Mouse (Mus musculus) mesoderm, embryonic 11.5 days (tissue): Measurements from ENCODE around the gene Spx.

ENCODE experiments used
- DNase-seq: peaks from one replicate; pipeline ENCODE4 v3.0.0-alpha.2; 2012; ENCODE audit warnings: low read depth, low spot score

The Spx gene

DNA sequence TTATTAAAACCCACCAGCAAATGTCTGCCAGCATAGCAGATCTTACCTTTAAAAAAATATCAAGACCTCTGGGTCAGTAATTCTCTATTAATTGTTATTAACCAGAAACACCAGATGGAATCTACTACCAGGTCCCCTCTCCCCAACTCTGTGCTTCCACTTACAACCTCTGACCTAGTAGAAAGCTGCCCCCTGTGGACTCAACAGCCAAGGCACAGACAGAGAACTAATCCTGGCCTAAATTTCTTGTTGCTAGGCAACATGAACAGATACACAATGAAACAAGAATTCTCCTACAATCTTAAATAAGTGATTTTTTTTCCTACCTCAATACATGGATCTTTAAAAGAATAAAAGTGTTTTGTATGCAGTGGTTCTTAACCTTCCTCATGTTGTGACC lies 15.8 kb downstream of the Spx start:
- no peak for DNase-seq

GRCm38 (mm10) chr6:142451381-142451780 lies 38.1 kb downstream of the Spx start:
- no peak for DNase-seq

DNA sequence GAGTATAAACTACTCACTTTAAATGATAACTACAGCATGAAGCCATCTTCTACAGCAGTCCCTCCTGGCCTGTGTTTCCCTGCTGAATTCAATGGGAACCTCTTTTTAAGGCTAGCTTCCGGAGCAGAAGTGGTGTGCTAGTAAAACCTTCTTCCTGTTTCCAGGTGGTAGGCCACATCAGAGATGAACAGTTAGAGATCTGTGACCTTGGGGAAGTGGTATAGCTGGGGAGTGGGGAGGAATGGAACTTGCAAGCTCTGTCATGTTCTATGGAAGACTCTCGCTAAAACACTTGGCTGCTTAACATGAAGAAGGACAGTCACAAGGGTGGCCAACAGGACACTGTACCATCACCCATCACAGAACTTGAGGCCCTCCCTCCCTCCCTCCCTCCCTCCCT lies 40.1 kb downstream of the Spx start:
- no peak for DNase-seq

- no peak for DNase-seq
Measured at GRCm38 (mm10) chr6:142455314-142455996, 42.2 kb downstream of the Spx start.

GRCm38 (mm10) chr6:142458010-142458409 lies 44.8 kb downstream of the Spx start:
- DNase-seq = peak; percentile 21

DNA sequence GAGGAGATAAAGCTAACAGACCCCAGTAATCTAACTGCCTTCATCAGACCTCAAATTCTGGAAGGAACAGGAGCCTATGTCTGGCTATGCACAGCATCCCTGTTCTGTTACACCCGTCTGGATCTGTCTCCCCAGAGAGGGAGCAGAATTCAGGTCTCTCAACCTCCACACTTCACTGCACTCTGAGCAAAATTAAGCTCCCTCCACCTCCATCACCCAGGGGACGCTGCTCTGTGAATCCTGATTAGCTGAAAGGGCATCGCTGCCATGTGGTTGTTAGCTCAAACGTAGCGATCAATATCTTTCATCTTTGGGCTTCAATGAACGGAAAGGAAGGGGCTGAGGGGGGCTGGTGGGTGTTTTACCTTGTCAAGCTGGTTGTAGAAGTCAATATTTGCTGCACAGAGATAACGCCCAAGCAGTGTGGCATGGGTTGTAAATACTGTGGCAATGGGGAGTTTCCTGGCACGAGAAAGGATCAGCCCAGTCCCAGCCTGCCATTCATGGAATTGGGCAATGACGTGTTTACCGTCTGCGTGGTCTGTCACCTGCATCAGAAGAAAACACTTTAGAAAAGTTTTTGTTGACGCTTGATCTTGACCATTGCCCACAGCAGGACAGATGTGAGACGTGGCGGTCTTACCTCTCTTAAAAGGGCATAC lies 45.9 kb downstream of the Spx start:
- DNase-seq = no peak

GRCm38 (mm10) chr6:142462194-142462593 lies 49.0 kb downstream of the Spx start:
- DNase-seq = no peak
